Mouse (Mus musculus) olfactory bulb, adult 2 months (tissue): Measurements from ENCODE around the gene Tsen34. TPM values are rescaled to one million over a fixed set of nuclear protein-coding genes. Genes with fewer than 3 reads are reported as not detected.
"Not testable (repeated sequence)": the region's sequence is repeated elsewhere in the genome, so short reads cannot be mapped to it uniquely, and the experiment has no call there.

Experiments used
- H3K27ac ChIP-seq: fragments of 200-500 bp; 2 replicates; pipeline ENCODE4 v1.5.1; 2012; ENCODE audit warnings: low read depth, low read length; ENCODE audit not compliant: insufficient read depth
- H3K4me1 ChIP-seq: fragments of 200-500 bp; 2 replicates; pipeline ENCODE4 v1.6.1; 2012; ENCODE audit warnings: low read length; ENCODE audit not compliant: control insufficient read depth, insufficient read depth
- H3K4me3 ChIP-seq: fragments of 200-500 bp; 2 replicates; pipeline ENCODE4 v1.5.1; 2012; ENCODE audit warnings: mild to moderate bottlenecking, low read depth, low read length, moderate library complexity; ENCODE audit not compliant: insufficient read depth
- CTCF ChIP-seq: fragments of 200-500 bp; IDR thresholded peaks from 2 replicates; pipeline ENCODE4 v1.5.1; 2012; ENCODE audit warnings: low read depth, mild to moderate bottlenecking, low read length, moderate library complexity; ENCODE audit not compliant: insufficient read depth
- POLR2A ChIP-seq: fragments of 200-500 bp; IDR thresholded peaks from 2 replicates; pipeline ENCODE4 v1.6.1; 2012; ENCODE audit warnings: mild to moderate bottlenecking, low read depth, low read length, moderate library complexity; ENCODE audit not compliant: insufficient read depth
- WGBS: fragments of 180-500 bp; shearing (Covaris S2); methylation state at CpG from one replicate; pipeline ENCODE4 v1.1.7; 2018; 5-methylcytosine and 5-hydroxymethylcytosine counted together
- polyA plus RNA-seq: library from polyadenylated mRNA; stranded (reverse); fragments of >200 nt; gene quantifications from 2 replicates; pipeline ENCODE4 v1.2.4, GENCODE M21; 2012; ENCODE audit warnings: low replicate concordance; ENCODE audit not compliant: missing spikeins, insufficient read depth, insufficient read length

Tsen34 gene
- polyA plus RNA-seq, 1 experiment: not detected

DNA sequence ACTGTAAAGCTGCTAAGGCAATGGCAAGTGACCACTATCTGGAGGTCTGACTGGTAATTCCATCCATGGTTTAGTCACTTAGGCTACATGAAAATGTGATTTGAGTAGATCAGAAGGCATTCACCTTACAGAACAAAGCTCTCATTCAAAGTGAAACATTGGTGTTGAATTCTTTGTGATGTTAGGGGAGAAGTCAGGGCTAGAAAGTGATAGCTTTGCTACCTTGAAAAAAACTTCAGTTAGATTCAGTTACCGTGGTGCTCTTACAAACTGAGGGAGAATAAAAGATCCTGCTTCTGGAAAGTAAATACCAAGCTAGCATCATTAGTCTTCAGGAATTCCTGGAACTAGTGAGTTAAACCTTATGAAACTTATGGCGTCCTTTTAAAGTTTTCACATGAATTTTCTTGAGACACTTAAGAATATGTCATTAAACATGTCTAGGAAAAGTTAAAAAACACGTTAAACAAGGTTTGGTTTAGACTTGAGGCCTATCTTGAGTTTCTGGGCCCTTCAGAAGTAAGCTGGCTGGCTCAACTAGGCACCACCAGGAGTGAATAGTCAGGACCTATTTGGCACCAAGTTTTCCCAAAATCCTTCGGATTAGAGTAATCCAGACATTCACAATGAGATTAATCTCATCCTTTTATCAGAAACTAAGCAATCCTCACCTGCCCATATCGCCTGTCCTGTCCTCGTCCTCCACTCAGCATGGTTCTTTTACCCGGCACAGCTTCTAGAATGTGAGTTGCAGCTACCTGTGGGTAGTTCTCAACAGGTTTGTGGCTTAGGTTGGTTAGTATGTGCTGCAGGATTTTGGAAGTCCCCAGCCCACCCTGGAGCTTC lies 15.1 kb downstream of the Tsen34 start:
- H3K27ac ChIP-seq: no peak overlapping the region
- WGBS: 43% methylated on average over 7 of the region's 7 CpGs
- TF ChIP-seq CTCF (no peak), POLR2A (no peak)
- H3K4me3 ChIP-seq: no peak overlapping the region
- H3K4me1 ChIP-seq: peaks cover 12% of the 10 kb centered on the region

DNA sequence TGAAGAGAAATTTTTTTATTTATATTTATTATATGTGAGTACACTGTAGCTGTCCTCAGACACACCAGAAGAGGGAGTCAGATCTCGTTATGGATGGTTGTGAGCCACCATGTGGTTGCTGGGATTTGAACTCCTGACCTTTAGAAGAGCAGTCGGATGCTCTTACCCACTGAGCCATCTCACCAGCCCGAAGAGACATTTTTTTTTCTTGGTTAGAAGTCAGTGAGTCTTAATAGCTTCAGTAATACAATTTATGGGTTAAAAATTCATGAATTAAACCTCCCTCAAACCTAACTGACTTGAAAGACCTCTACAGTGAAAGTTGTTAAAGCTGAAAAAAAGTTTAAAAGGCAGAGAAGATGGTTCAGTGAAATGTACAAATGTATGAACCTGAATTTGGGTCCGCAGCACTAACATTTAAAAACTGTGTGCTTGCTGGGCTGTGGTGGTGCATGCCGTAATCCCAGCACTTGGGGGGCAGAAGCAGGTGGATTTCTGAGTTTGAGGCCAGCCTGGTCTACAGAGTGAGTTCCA lies 15.9 kb downstream of the Tsen34 start:
- peaks cover 11% of the 10 kb centered on the region for H3K4me1 ChIP-seq
- not testable (repeated sequence) for H3K27ac ChIP-seq, H3K4me3 ChIP-seq
- 44% methylated on average over 5 of the region's 5 CpGs for WGBS

DNA sequence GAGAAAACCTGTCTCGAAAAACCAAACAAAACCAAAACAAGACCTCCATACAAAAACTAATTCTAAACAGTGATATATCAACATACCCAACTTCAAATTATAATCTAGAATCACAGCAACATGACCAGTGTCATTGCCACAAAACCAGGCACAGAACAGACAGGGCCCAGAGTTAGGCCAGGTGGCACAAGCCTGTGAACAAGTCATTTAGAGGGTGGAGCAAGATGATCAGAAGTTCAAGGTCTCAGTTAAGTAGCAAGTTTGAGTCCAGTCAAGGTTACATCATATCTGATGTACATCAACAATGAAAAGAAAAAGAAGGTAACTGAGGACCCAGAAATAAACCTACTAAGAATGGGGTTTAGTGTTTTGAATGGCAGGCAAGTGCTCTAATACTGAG lies 16.3 kb downstream of the Tsen34 start:
- Histone ChIP-seq H3K4me3 (no peak overlapping the region), H3K4me1 (peaks cover 11% of the 10 kb centered on the region), H3K27ac (no peak overlapping the region)
- 88% methylated on average over 1 of the region's 1 CpGs for WGBS
- TF ChIP-seq POLR2A: no peak

DNA sequence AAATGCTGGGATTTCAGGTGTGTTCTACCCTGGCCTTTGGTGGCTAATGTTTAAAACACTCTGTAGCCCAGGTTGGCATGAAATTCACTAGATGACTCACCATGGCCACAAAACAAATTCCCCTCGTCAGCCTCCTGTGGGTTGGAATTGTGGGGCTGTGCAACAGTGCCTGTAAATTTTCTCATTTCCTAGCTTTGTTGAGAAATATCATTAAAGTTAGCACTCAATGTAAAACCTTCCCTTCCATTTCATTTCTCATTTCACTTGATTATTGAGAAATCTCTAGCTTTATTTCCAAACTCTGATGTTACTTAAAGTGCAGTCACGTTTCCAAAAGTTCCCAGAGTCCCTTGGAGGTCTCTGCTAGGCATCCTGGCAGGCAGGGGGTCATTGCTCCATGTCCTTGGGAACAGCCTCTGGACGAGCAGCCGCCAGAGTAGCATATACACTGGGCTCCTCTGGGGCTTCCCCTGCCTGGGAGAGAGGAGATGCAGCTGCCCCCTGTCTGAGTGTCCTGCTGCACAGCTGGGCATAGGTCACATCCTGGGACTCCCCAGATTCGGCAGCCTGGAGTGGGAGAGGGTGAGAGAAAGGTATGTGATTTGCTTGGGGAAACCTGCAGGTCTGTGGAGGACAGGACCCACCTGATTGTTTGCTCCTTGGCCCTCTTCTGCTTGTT lies 19.7 kb downstream of the Tsen34 start:
- 43% methylated on average over 5 of the region's 5 CpGs for WGBS
- TF ChIP-seq CTCF (no peak), POLR2A (no peak)
- H3K4me1 ChIP-seq: no peaks in the 10 kb centered on the region

DNA sequence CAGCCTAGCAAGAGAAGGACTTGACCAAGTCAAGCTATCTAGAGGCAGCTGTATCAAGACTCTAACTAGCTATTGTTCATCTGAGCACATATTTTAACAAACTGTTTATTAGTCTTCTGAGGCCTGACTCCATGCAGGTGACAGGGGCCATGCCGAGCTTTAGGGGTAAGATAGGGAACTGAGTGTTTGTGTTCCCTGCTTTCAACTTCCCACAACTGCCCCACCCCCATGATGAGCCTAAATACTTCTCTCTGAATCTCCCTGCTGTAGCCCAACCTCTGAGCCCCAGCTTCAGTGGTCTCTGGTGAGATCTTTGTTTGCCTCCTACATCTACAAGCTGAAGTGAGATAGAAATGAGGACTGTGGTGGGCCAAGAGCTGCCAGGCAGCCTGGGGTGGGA lies 22.6 kb downstream of the Tsen34 start:
- no peak overlapping the region for H3K27ac ChIP-seq
- no peaks in the 10 kb centered on the region for H3K4me1 ChIP-seq
- 58% methylated on average over 1 of the region's 1 CpGs for WGBS
- H3K4me3 ChIP-seq: no peak overlapping the region
- TF ChIP-seq CTCF (no peak), POLR2A (no peak)

More for the DNA sequence above, 19.7 kb downstream of the Tsen34 start:
- Histone ChIP-seq H3K27ac (no peak overlapping the region), H3K4me3 (no peak overlapping the region)

DNA sequence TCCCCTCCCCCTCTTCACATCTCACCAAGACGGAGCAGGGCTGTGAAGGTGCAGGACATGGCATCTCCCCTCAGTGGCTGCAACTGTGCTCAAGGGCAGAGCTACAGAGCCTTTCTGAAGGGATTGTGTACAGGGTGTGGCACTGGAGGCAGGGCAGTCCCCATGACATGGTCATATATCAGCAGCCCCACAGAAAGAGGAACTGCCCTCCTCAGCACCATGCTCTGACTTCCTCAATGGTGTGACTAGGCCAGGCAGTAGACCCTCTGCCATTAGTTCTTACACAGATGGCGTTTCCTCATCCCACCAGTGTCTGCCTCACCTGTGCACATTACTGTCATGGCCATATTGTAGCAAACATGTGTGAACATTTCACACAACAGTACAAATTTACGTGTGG lies 27.6 kb downstream of the Tsen34 start, which contains the start of gene Pirb:
Gene Pirb (minus strand): TSS at position 124 of the 400 bp plus-strand sequence.
- H3K4me1 ChIP-seq, H3K4me3 ChIP-seq, H3K27ac ChIP-seq: not testable (repeated sequence)
- WGBS: 59% methylated on average over 1 of the region's 3 CpGs

DNA sequence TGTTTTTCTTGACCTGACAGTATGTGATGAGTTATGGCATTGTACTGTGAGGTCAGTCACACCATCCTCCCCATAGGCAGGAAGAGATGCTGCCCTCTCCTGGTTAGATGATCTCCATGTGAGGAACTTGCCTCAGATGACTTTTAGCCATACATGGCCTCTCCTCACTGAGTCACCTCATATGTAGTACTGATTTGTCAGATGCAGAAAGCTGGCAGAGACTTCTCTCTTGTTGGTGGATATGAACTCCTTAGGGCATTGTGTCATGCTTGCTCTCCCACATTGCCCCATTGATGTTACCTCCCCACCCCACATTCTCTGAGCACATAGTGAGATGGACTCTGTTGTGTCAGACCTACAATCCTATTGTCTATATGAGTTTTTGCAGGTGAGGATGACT lies 32.8 kb downstream of the Tsen34 start:
- not testable (repeated sequence) for H3K4me3 ChIP-seq, H3K27ac ChIP-seq, H3K4me1 ChIP-seq

DNA sequence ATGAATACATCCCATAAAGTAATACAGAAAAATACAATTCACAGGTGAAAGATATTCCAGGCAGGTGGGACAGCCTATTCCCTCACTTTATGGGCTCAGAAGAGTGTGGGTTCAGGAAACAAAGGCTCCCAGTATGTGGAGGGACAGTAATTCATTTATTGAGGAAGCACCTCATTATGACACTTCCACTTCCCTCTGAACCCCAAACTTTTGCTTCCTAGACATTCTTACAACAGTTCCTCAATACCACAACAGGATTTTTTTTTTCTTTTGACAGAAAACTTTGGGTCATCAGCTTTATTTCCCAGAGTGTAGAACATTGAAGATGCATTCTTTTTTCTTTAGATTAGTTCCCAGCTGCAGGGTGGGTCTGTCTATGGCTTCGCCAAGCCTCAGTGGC lies 40.0 kb downstream of the Tsen34 start:
- not testable (repeated sequence) for H3K4me3 ChIP-seq, H3K27ac ChIP-seq, H3K4me1 ChIP-seq
- no CpG with 5 or more reads among the region's 1 CpGs for WGBS

Other genes with a start within 250 kb of the Tsen34 start
- not detected in 2 replicates for gene Tarm1, start 190.2 kb upstream of the Tsen34 start, polyA plus RNA-seq
- gene Oscar, start 76.7 kb upstream of the Tsen34 start, polyA plus RNA-seq: not detected in 2 replicates
- gene Ndufa3, start 75.5 kb upstream of the Tsen34 start, polyA plus RNA-seq: not detected in 2 replicates
- gene Tfpt, start 62.9 kb upstream of the Tsen34 start, polyA plus RNA-seq: not detected in 2 replicates
- gene Prpf31, start 62.9 kb upstream of the Tsen34 start, polyA plus RNA-seq: not detected in 2 replicates
- gene Cnot3, start 47.6 kb upstream of the Tsen34 start, polyA plus RNA-seq: not detected in 2 replicates
- gene Leng1, start 27.0 kb upstream of the Tsen34 start, polyA plus RNA-seq: not detected in 2 replicates
- not detected in 2 replicates for gene Tmc4, start 15.3 kb upstream of the Tsen34 start, polyA plus RNA-seq
- gene Mboat7, start 660 bp downstream of the Tsen34 start, polyA plus RNA-seq: not detected in 2 replicates
- gene Rps9, start 11.1 kb downstream of the Tsen34 start, polyA plus RNA-seq: 2,455 TPM in 1 of 2 replicates, not detected in the other
- not detected in 2 replicates for gene Pirb, start 27.5 kb downstream of the Tsen34 start, polyA plus RNA-seq
- gene Gm15448, start 132.8 kb downstream of the Tsen34 start, polyA plus RNA-seq: not detected in 2 replicates
- not detected in 2 replicates for gene Pira2, start 152.2 kb downstream of the Tsen34 start, polyA plus RNA-seq
- not detected in 2 replicates for gene Gm14548, start 205.3 kb downstream of the Tsen34 start, polyA plus RNA-seq
- gene Lilra6, start 222.6 kb downstream of the Tsen34 start, polyA plus RNA-seq: not detected in 2 replicates